Mouse (Mus musculus): ENCODE data around the gene Trib2. TPM values are rescaled to one million over a fixed set of nuclear protein-coding genes. Genes with fewer than 3 reads are reported as not detected.

Gene Trib2
- polyA plus RNA-seq, 1 experiment from 2014 or later, result 55.5 TPM

DNA sequence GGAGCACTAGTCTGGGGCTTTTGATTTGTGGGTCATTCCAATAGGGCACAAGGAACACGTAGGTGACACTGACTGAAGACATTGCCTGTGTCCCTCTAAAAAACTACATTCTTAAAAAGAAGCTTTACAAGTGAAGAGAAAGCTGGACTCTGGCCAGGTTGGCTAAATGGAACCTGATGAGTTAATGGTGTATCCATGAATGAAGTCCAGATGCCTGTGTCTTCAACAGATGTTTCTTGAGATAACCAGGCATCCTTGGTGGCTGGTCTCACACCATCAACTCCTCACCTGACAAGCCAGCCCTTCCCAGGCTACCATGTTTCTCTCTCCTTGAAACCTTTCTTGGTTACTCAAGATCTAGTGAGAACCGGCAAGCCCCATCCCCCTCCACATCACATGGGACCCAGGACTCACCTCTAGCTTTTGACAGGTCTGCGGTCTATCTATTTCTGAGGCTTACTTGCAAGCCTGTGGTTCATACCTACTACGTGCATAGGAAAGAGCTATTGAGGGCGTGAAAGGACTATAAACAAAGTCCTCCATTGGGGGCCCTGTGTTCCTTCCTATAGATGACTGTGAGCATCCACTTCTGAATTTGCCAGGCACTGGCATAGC, 8.4 kb downstream of the Trib2 start:
- Histone ChIP-seq H3K4me3 (ENCODE audit: control insufficient read depth in 1 of 2, insufficient read depth in 1 of 2, low read depth in 1 of 2, low read length in 2 of 2) (no peak overlapping the region), H3K9ac (ENCODE audit: low read length) (no peak overlapping the region), H3K27me3 (ENCODE audit: control insufficient read depth, insufficient read depth, low read length) (no peaks in the 10 kb centered on the region), H3K27ac (replicated peaks in 1 of 2; ENCODE audit: control insufficient read depth in 1 of 2, insufficient read depth in 1 of 2, low read depth in 2 of 2, low read length in 2 of 2) (no peak overlapping the region), H3K36me3 (ENCODE audit: control insufficient read depth, insufficient read depth, low read length) (peaks cover 73% of the 10 kb centered on the region), H3K4me2 (ENCODE audit: low read length) (no peak overlapping the region), H3K9me3 (ENCODE audit: control insufficient read depth, low read length) (no peaks in the 10 kb centered on the region), H3K4me1 (ENCODE audit: control insufficient read depth in 2 of 2, insufficient read depth in 2 of 2, low read length in 2 of 2) (peaks cover 18 to 65% of the 10 kb centered on the region in 2 experiments)
- no peak for ATAC-seq (ENCODE audit: insufficient number of reproducible peaks, insufficient read depth, low FRiP score, low read depth)
- WGBS, result 87% methylated on average over 5 of the region's 5 CpGs

DNA sequence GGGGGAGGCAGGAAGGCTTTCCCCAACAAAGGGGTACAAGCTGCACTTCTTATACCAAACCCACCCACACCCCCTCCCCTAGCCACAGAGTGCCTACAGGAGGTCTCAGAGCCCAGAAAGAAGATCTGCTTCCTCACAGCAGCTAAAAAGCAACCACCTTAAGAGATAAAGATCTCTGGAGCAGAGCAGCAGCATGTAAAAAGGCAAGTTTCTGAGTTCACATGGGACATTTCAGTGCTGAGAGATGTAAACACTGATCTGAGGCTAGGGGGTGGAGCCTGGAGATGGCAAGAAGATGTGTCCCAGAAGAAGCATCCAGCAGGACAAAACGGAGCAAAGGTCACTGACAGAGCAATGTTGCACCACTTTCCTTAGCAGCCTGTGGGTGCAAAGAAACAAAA, 11.8 kb downstream of the Trib2 start:
- Histone ChIP-seq H3K27ac (replicated peaks in 1 of 2; ENCODE audit: control insufficient read depth in 1 of 2, insufficient read depth in 1 of 2, low read depth in 2 of 2, low read length in 2 of 2) (no peak overlapping the region), H3K9ac (ENCODE audit: low read length) (no peak overlapping the region), H3K4me3 (ENCODE audit: control insufficient read depth in 1 of 2, insufficient read depth in 1 of 2, low read depth in 1 of 2, low read length in 2 of 2) (no peak overlapping the region), H3K9me3 (ENCODE audit: control insufficient read depth, low read length) (no peaks in the 10 kb centered on the region), H3K4me2 (ENCODE audit: low read length) (no peak overlapping the region), H3K36me3 (ENCODE audit: control insufficient read depth, insufficient read depth, low read length) (peaks cover 94% of the 10 kb centered on the region), H3K27me3 (ENCODE audit: control insufficient read depth, insufficient read depth, low read length) (no peaks in the 10 kb centered on the region), H3K4me1 (ENCODE audit: control insufficient read depth in 2 of 2, insufficient read depth in 2 of 2, low read length in 2 of 2) (peaks cover 25 to 55% of the 10 kb centered on the region in 2 experiments)
- no peak for ATAC-seq (ENCODE audit: insufficient number of reproducible peaks, insufficient read depth, low FRiP score, low read depth)
- WGBS, result 52% methylated on average over 1 of the region's 1 CpGs

DNA sequence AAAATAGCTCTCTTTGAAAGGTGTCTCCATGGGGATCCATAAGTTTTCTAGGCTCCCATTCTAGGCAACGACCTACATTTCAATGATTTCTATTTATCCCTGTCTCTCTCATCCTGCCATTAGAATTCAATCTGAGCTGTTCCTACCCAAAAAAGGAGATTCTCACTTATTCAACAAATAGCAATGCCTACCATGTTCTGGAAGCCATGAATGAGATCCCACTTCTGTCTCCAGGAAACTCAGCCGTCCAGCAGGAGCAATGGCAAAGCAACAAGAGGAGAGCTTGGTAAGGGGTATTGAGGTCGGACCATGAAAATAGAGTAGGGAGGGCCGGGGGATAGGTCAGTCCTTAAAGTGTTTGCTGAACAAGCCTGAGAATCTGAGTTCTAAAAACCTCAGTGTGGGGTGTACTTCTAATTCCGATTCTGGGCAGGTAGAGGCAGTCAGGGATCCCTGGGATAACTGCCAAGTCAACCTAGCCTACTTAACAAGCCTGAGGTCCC, 12.7 kb downstream of the Trib2 start:
- WGBS, result 78% methylated on average over 5 of the region's 5 CpGs
- H3K27ac ChIP-seq (replicated peaks in 1 of 2; ENCODE audit: control insufficient read depth in 1 of 2, insufficient read depth in 1 of 2, low read depth in 2 of 2, low read length in 2 of 2), result no peak overlapping the region; a peak in 1 of 4 replicates
- H3K36me3 ChIP-seq (ENCODE audit: control insufficient read depth, insufficient read depth, low read length), result peaks cover 94% of the 10 kb centered on the region
- H3K4me2 ChIP-seq (ENCODE audit: low read length), result no peak overlapping the region
- H3K9ac ChIP-seq (ENCODE audit: low read length), result no peak overlapping the region
- ATAC-seq (ENCODE audit: insufficient number of reproducible peaks, insufficient read depth, low FRiP score, low read depth), result no peak
- peaks cover 20 to 60% of the 10 kb centered on the region in 2 experiments for H3K4me1 ChIP-seq (ENCODE audit: control insufficient read depth in 2 of 2, insufficient read depth in 2 of 2, low read length in 2 of 2)
- no peak overlapping the region for H3K4me3 ChIP-seq (ENCODE audit: control insufficient read depth in 1 of 2, insufficient read depth in 1 of 2, low read depth in 1 of 2, low read length in 2 of 2)
- no peaks in the 10 kb centered on the region for H3K27me3 ChIP-seq (ENCODE audit: control insufficient read depth, insufficient read depth, low read length)
- no peaks in the 10 kb centered on the region for H3K9me3 ChIP-seq (ENCODE audit: control insufficient read depth, low read length)

DNA sequence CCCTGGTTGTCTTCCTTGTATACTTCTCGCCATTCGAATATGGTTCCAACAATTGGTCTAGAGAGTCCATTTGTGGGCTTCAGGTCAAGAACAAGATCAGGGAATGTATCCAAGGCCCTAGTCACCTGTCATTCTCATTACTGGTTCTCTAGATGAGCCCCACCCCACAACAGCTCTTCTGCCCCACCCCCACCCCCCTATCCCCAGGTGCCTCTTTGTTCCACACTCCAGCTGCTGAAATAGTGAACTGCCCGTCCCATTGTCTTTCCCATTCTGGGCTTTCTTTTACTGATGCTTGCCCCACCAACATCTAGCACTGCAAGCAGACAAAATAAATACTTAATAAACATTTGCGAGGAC, 15.2 kb downstream of the Trib2 start:
- Histone ChIP-seq H3K27ac (replicated peaks in 1 of 2; ENCODE audit: control insufficient read depth in 1 of 2, insufficient read depth in 1 of 2, low read depth in 2 of 2, low read length in 2 of 2) (peak overlapping the region in 1 of 2 experiments; percentile 61; a peak in 2 of 4 replicates), H3K4me1 (ENCODE audit: control insufficient read depth in 2 of 2, insufficient read depth in 2 of 2, low read length in 2 of 2) (peaks cover 21 to 72% of the 10 kb centered on the region in 2 experiments), H3K27me3 (ENCODE audit: control insufficient read depth, insufficient read depth, low read length) (no peaks in the 10 kb centered on the region), H3K9ac (ENCODE audit: low read length) (no peak overlapping the region), H3K36me3 (ENCODE audit: control insufficient read depth, insufficient read depth, low read length) (peaks cover 95% of the 10 kb centered on the region), H3K4me3 (ENCODE audit: control insufficient read depth in 1 of 2, insufficient read depth in 1 of 2, low read depth in 1 of 2, low read length in 2 of 2) (no peak overlapping the region), H3K9me3 (ENCODE audit: control insufficient read depth, low read length) (no peaks in the 10 kb centered on the region), H3K4me2 (ENCODE audit: low read length) (no peak overlapping the region)
- WGBS, result 86% methylated on average over 4 of the region's 4 CpGs
- ATAC-seq (ENCODE audit: insufficient number of reproducible peaks, insufficient read depth, low FRiP score, low read depth), result no peak

DNA sequence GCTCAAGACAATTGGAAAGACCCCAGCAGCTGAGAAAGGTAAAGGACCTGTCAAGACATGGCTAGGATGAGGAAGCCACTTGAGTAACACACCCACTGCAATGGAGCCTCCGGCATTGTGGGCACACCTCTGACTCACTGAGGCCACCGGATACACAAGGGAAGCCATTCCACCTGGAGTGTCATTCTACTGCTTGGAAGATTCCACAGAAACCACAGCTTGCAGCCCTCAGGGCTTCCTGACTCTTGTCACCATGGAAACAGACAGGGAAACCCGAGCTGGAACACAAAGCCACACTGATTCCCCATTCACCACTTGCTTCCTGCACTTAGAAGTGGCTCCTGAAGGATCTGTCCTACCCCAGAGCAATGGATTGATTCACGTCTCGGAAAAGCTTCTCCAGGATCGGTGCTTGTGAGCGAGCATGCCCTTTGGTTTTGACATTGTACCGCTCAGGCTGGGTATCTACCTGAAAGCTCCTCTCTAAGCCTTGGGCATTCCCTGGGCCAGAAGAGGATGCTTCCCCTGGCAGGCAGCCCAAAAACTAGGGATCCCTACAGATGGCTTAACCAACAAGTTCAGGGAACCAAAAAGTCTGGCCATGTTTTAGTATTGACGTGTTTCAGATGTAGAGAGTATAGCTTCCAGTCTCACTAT, 15.7 kb downstream of the Trib2 start:
- 64% methylated on average over 9 of the region's 9 CpGs for WGBS
- peaks cover 21 to 70% of the 10 kb centered on the region in 2 experiments for H3K4me1 ChIP-seq (ENCODE audit: control insufficient read depth in 2 of 2, insufficient read depth in 2 of 2, low read length in 2 of 2)
- no peaks in the 10 kb centered on the region for H3K27me3 ChIP-seq (ENCODE audit: control insufficient read depth, insufficient read depth, low read length)
- no peak for ATAC-seq (ENCODE audit: insufficient number of reproducible peaks, insufficient read depth, low FRiP score, low read depth)
- H3K4me3 ChIP-seq (ENCODE audit: control insufficient read depth in 1 of 2, insufficient read depth in 1 of 2, low read depth in 1 of 2, low read length in 2 of 2), result no peak overlapping the region
- peaks cover 95% of the 10 kb centered on the region for H3K36me3 ChIP-seq (ENCODE audit: control insufficient read depth, insufficient read depth, low read length)
- H3K9ac ChIP-seq (ENCODE audit: low read length), result no peak overlapping the region
- H3K9me3 ChIP-seq (ENCODE audit: control insufficient read depth, low read length), result no peaks in the 10 kb centered on the region
- no peak overlapping the region for H3K4me2 ChIP-seq (ENCODE audit: low read length)
- peak overlapping the region; percentile 53 to 61 for H3K27ac ChIP-seq (replicated peaks in 1 of 2; ENCODE audit: control insufficient read depth in 1 of 2, insufficient read depth in 1 of 2, low read depth in 2 of 2, low read length in 2 of 2)

DNA sequence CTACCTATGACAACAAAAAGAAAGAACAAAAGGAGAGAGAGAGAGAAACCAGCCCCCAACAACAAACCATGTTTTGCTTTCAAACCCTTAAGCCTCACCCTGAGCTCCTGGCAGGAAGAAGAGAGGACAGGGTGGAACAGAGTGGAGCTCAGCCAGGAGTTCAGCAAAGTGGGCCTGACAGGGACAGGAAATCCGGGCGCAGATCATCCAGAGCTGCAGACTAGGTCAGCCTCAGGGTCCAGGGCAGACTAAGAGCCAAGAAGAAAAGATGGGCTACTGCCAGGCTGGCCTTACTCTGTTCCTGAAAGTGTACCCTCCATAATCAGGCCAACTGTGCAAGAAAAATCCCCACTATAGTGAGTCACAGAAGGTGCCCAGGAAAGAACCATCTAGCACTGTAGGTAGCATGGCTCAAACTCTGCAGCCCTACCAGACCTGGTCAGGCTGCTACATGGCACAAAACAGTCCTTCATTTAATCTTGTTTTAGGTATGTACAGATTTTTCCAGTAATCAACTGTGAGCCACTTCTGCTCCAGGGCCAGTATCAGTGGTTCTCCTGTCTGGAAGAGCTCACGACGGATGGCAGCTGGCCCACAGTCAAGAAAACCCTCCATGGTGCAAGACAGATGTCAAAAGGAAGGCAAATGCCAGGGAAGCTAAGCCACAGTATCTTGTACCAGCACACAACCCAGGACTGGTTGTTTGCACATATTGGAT, 16.4 kb downstream of the Trib2 start:
- WGBS, result 36% methylated on average over 4 of the region's 4 CpGs
- H3K36me3 ChIP-seq (ENCODE audit: control insufficient read depth, insufficient read depth, low read length), result peaks cover 94% of the 10 kb centered on the region

DNA sequence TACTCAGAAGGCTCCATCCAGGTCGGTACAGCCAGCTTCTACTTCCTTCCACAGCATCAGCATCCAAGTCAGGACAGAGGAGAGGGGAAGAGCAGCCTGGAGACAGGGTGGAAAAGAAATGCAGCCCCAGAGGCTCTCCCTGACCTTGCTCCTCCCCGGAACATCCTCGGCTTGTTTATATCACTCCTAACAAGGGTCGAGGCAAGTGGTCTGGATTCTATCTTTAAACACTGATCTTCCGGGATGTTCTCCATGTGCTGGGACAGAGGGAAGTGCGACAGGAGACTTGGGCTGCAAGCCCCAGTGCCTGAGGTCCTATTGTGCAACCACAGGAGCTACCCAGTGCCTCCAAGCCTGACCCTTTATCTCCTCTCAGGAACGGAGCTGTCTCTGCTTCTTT, 18.7 kb downstream of the Trib2 start:
- peak; percentile 51; the same call in 1 of the 2 replicates for ATAC-seq (ENCODE audit: insufficient number of reproducible peaks, insufficient read depth, low FRiP score, low read depth)
- 9% methylated on average over 7 of the region's 7 CpGs for WGBS
- H3K9me3 ChIP-seq (ENCODE audit: control insufficient read depth, low read length), result no peaks in the 10 kb centered on the region
- H3K27me3 ChIP-seq (ENCODE audit: control insufficient read depth, insufficient read depth, low read length), result no peaks in the 10 kb centered on the region
- no peak overlapping the region for H3K9ac ChIP-seq (ENCODE audit: low read length)
- H3K4me3 ChIP-seq (ENCODE audit: control insufficient read depth in 1 of 2, insufficient read depth in 1 of 2, low read depth in 1 of 2, low read length in 2 of 2), result no peak overlapping the region
- peaks cover 94% of the 10 kb centered on the region for H3K36me3 ChIP-seq (ENCODE audit: control insufficient read depth, insufficient read depth, low read length)
- H3K4me1 ChIP-seq (ENCODE audit: control insufficient read depth in 2 of 2, insufficient read depth in 2 of 2, low read length in 2 of 2), result peaks cover 21 to 52% of the 10 kb centered on the region in 2 experiments
- H3K4me2 ChIP-seq (ENCODE audit: low read length), result no peak overlapping the region
- H3K27ac ChIP-seq (replicated peaks in 1 of 2; ENCODE audit: control insufficient read depth in 1 of 2, insufficient read depth in 1 of 2, low read depth in 2 of 2, low read length in 2 of 2), result peak overlapping the region in 1 of 2 experiments; percentile 25; a peak in 1 of 4 replicates

More for the DNA sequence above, 16.4 kb downstream of the Trib2 start:
- Histone ChIP-seq H3K9me3 (ENCODE audit: control insufficient read depth, low read length) (no peaks in the 10 kb centered on the region), H3K4me3 (ENCODE audit: control insufficient read depth in 1 of 2, insufficient read depth in 1 of 2, low read depth in 1 of 2, low read length in 2 of 2) (no peak overlapping the region), H3K4me2 (ENCODE audit: low read length) (no peak overlapping the region), H3K27me3 (ENCODE audit: control insufficient read depth, insufficient read depth, low read length) (no peaks in the 10 kb centered on the region), H3K9ac (ENCODE audit: low read length) (no peak overlapping the region), H3K27ac (replicated peaks in 1 of 2; ENCODE audit: control insufficient read depth in 1 of 2, insufficient read depth in 1 of 2, low read depth in 2 of 2, low read length in 2 of 2) (peak overlapping the region; percentile 53 to 61), H3K4me1 (ENCODE audit: control insufficient read depth in 2 of 2, insufficient read depth in 2 of 2, low read length in 2 of 2) (peaks cover 21 to 64% of the 10 kb centered on the region in 2 experiments)
- peak; percentile 37; the same call in 1 of the 2 replicates for ATAC-seq (ENCODE audit: insufficient number of reproducible peaks, insufficient read depth, low FRiP score, low read depth)
